Mouse (Mus musculus) embryonic facial prominence, embryonic 13.5 days (tissue): ENCODE data around the gene Elp4. TPM values are rescaled to one million over a fixed set of nuclear protein-coding genes. Genes with fewer than 3 reads are reported as not detected.

ENCODE experiments used
- ATAC-seq: fragments of 200-750 bp; cut with Nextera tagmentation; 2 replicates; pipeline ENCODE4 v1.8.0; 2017; ENCODE audit warnings: low read depth; ENCODE audit not compliant: insufficient number of reproducible peaks, insufficient read depth, low FRiP score, low TSS enrichment
- H3K27ac ChIP-seq: fragments of 300-500 bp; sonication (generic); 2 replicates; pipeline ENCODE4 v1.5.1; 2015; ENCODE audit warnings: moderate library complexity, mild to moderate bottlenecking, inconsistent platforms
- H3K27me3 ChIP-seq: fragments of 300-500 bp; sonication (generic); 2 replicates; pipeline ENCODE4 v1.6.1; 2015; ENCODE audit warnings: mild to moderate bottlenecking, inconsistent platforms
- H3K36me3 ChIP-seq: fragments of 300-500 bp; sonication (generic); 2 replicates; pipeline ENCODE4 v1.6.1; 2015; ENCODE audit warnings: mild to moderate bottlenecking, inconsistent platforms
- H3K4me1 ChIP-seq: fragments of 300-500 bp; sonication (generic); 2 replicates; pipeline ENCODE4 v1.6.1; 2015; ENCODE audit warnings: inconsistent platforms
- H3K4me2 ChIP-seq: fragments of 300-500 bp; sonication (generic); 2 replicates; pipeline ENCODE4 v1.6.1; 2015; ENCODE audit warnings: moderate library complexity, mild to moderate bottlenecking, inconsistent platforms
- H3K4me3 ChIP-seq: fragments of 300-500 bp; sonication (generic); 2 replicates; pipeline ENCODE4 v1.5.1; 2015; ENCODE audit warnings: mild to moderate bottlenecking, inconsistent platforms
- H3K9ac ChIP-seq: fragments of 300-500 bp; sonication (generic); 2 replicates; pipeline ENCODE4 v1.6.1; 2015; ENCODE audit warnings: mild to moderate bottlenecking, inconsistent platforms
- H3K9me3 ChIP-seq: fragments of 300-500 bp; sonication (generic); 2 replicates; pipeline ENCODE4 v1.6.1; 2016; ENCODE audit warnings: inconsistent platforms
- WGBS: fragments of 180-500 bp; shearing (Covaris S2); methylation state at CpG from one replicate; pipeline ENCODE4 v1.1.7; 2015; ENCODE audit warnings: mixed read lengths; 5-methylcytosine and 5-hydroxymethylcytosine counted together
- polyA plus RNA-seq: library from polyadenylated mRNA; unstranded; fragments of >200 nt; fragmentation: Nextera tagmentation; extraction: Ambion mirVana; gene quantifications from 2 replicates; pipeline ENCODE4 v1.2.1, GENCODE M21; 2015

Elp4 gene
- polyA plus RNA-seq, 1 experiment from 2014 or later = 38.9 TPM

DNA sequence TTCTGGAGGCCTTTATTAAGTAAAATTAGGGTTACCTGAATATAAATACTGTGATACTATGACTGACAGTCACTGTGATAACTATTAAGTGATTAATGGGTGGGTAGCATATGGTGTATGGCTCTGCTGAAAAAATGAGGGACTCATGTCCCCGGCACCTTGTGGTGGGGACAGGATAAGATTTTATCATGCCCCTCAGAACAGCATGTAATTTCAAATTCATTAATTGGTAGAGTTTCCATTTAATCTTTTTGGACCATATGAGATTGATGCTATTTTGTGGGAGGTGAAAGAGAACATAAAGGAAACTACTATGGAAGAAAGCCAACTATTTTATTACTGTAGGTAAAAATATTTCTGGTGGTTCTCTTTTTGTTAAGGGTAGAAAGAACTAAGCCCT is 31.0 kb downstream of the Elp4 start:
- no peak; the same call in 1 of the 2 replicates for ATAC-seq
- no peak overlapping the region for H3K4me3 ChIP-seq
- H3K9me3 ChIP-seq = no peaks in the 10 kb centered on the region
- 89% methylated on average over 1 of the region's 1 CpGs for WGBS
- no peaks in the 10 kb centered on the region for H3K4me1 ChIP-seq
- no peaks in the 10 kb centered on the region for H3K27me3 ChIP-seq
- H3K27ac ChIP-seq = no peak overlapping the region
- H3K4me2 ChIP-seq = no peak overlapping the region
- no peak overlapping the region for H3K9ac ChIP-seq
- H3K36me3 ChIP-seq = 0 out of 2 replicates have a peak, but pooled peaks cover 4% of the 10 kb centered on the region

DNA sequence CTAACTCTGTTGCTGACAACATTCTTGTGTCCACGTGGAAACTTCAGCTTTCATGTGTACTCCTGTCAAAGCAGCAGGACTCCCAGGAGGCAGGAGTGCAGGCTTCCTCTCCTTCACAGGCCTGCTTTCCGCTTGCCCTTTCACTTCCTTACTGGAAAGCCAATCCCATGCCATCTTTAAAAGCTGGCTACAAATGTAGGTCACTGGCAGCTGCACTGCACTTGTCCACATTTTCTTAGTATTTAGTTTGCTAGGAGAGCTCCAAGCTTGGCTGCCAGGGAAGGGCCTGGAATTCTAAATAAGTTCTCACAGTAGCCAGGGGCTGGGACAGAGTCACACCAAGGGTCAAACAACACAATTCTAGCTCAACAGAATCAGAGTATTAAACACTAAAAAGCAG is 49.6 kb downstream of the Elp4 start:
- WGBS = 37% methylated on average over 2 of the region's 2 CpGs
- H3K9me3 ChIP-seq = no peaks in the 10 kb centered on the region

DNA sequence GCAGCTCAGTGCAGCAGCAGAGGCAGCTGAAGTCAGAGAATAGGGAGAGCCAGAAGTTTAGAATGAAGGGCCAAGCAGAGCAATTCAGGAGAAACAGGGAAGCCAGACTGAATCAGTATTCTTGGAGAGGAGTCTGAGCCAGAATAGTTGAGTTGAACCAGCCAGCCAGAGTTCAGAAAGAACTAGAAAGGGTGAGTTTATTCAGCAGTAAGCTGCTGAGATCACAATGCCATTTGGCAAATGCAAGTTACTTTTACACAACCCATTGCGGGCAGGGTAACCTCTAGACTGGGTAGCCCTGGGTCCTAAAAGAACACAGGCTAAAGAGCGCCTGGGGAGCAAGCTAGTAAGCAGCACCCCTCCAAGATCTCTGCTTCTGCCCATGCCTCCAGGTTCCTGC is 51.4 kb downstream of the Elp4 start:
- Histone ChIP-seq H3K9me3 (no peaks in the 10 kb centered on the region), H3K27me3 (no peaks in the 10 kb centered on the region), H3K27ac (no peak overlapping the region), H3K4me1 (no peaks in the 10 kb centered on the region), H3K4me3 (no peak overlapping the region), H3K4me2 (no peak overlapping the region), H3K9ac (no peak overlapping the region), H3K36me3 (no peaks in the 10 kb centered on the region)
- ATAC-seq = no peak
- 94% methylated on average over 2 of the region's 2 CpGs for WGBS

More for the DNA sequence above, 49.6 kb downstream of the Elp4 start:
- Histone ChIP-seq H3K36me3 (no peaks in the 10 kb centered on the region), H3K27me3 (no peaks in the 10 kb centered on the region), H3K4me3 (no peak overlapping the region), H3K4me2 (no peak overlapping the region), H3K4me1 (no peaks in the 10 kb centered on the region), H3K9ac (no peak overlapping the region), H3K27ac (no peak overlapping the region)
- no peak for ATAC-seq

DNA sequence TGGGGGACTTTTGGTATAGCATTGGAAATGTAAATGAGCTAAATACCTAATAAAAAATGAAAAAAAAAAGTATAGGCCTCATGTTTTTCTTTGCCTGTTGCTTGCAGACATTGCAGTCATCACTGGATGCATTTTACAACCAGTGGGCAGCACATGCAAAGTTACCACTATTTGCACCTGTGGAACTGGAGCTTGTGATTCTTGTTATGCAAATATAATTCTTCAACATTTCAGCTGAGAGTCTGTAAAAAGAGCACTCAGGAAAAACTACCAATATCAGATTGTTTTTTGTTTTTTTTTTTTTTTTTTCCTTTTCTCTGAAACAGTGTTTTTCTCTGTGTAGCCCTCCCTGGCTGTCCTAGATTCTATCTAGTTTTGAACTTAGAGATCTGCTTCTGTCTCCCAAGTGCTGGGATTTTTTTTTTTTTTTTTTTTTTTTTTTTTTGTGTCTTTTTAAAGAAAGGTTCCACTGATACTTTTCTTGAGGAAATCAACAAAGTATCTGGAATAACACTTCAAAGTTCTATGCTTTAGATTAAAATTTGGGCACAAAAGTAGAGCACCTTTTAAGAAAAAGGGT is 52.6 kb downstream of the Elp4 start:
- Histone ChIP-seq H3K27ac (no peak overlapping the region), H3K9me3 (no peaks in the 10 kb centered on the region), H3K36me3 (no peaks in the 10 kb centered on the region), H3K4me1 (no peaks in the 10 kb centered on the region), H3K27me3 (no peaks in the 10 kb centered on the region), H3K4me2 (no peak overlapping the region), H3K9ac (no peak overlapping the region), H3K4me3 (no peak overlapping the region)
- ATAC-seq = no peak

DNA sequence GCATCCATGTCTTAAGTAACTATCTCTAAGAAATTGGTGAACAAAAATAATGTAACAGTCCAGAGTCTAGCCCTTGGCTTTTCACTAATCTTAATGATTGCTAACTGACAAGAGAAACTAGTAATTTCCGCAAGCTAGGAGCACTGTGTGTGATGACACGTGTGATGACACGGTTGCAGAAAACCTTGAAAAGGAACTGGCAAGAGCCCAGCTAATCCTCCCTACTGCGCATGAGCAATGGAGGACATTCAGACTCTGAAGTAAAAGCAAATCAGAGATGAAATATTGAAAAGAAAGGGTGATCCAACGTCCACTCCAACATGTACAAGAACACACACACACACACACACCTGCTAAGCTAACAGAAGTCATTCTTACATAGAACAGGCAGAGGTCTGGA is 61.2 kb downstream of the Elp4 start:
- Histone ChIP-seq H3K4me1 (no peaks in the 10 kb centered on the region), H3K9ac (no peak overlapping the region), H3K27ac (no peak overlapping the region), H3K36me3 (no peaks in the 10 kb centered on the region), H3K4me2 (no peak overlapping the region), H3K9me3 (no peaks in the 10 kb centered on the region), H3K4me3 (no peak overlapping the region), H3K27me3 (no peaks in the 10 kb centered on the region)
- 91% methylated on average over 5 of the region's 5 CpGs for WGBS
- ATAC-seq = no peak

DNA sequence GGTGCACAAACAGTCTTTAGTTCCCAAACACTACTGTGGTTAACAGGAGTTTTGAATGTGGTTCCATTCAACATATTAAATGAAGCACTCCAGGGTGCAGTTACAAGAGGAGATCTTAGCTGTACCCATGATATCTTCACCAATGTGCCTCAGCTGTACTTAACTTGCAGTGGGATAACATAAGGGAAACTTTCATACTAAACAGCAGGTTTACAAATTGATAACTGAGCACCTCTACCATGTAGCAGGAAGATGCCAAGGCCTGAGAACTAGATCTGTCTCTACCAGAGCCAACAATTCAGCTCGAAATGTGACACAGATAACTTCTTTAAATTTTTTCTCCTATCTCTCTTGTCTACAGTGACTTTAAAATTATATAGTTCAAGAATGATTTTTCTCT is 86.4 kb downstream of the Elp4 start:
- Histone ChIP-seq H3K9ac (no peak overlapping the region), H3K9me3 (no peaks in the 10 kb centered on the region), H3K4me2 (no peak overlapping the region), H3K4me1 (no peaks in the 10 kb centered on the region), H3K4me3 (no peak overlapping the region), H3K27me3 (no peaks in the 10 kb centered on the region), H3K27ac (no peak overlapping the region), H3K36me3 (no peaks in the 10 kb centered on the region)
- WGBS = 70% methylated on average over 1 of the region's 1 CpGs
- no peak for ATAC-seq

DNA sequence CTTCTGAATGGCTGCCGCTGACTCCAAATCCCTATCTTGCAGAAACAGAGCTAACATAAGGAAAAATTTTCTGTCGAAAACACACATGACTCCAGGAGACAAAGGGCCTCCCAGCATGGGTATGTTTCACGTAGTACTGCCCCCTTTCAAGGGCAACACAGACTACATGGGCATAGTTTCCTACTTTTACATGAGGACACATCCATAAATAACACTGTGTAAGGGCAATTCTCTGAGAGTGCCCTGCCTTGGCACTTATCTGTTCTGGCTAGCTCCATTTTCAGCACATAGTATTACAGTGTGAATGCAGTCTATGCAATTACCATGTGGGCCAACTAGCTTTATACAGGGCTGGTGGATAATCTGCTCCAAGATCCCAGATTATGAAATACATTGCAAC is 89.2 kb downstream of the Elp4 start:
- no peak overlapping the region for H3K4me2 ChIP-seq
- no peak overlapping the region for H3K9ac ChIP-seq
- WGBS = 77% methylated on average over 3 of the region's 3 CpGs
- H3K36me3 ChIP-seq = no peaks in the 10 kb centered on the region
- no peaks in the 10 kb centered on the region for H3K27me3 ChIP-seq
- ATAC-seq = no peak
- H3K4me1 ChIP-seq = no peaks in the 10 kb centered on the region
- H3K27ac ChIP-seq = no peak overlapping the region
- H3K4me3 ChIP-seq = no peak overlapping the region
- H3K9me3 ChIP-seq = no peaks in the 10 kb centered on the region

DNA sequence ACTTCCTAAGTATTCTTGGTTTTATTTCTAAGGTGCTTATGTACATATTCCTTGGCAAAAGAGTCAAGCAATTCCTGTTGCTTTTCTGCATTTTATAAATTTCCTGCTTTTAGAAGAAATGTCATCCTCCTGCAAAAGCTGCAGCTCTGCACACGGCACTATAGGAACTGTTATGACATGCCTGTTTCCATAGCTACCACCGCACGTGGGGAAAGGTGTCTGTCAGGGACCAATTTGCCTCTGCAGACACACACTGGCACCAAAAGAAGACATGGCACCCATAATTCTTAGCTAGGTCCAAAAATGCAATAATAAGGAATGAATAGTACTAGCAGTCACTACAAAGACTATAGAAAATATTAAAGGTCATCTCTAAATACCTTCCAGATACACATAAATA is 91.3 kb downstream of the Elp4 start:
- no peak overlapping the region for H3K27ac ChIP-seq
- no peaks in the 10 kb centered on the region for H3K36me3 ChIP-seq
- WGBS = 59% methylated on average over 3 of the region's 3 CpGs
- H3K9ac ChIP-seq = no peak overlapping the region
- H3K27me3 ChIP-seq = no peaks in the 10 kb centered on the region
- no peak overlapping the region for H3K4me2 ChIP-seq
- no peaks in the 10 kb centered on the region for H3K9me3 ChIP-seq
- H3K4me1 ChIP-seq = no peaks in the 10 kb centered on the region
- no peak overlapping the region for H3K4me3 ChIP-seq
- ATAC-seq = no peak

DNA sequence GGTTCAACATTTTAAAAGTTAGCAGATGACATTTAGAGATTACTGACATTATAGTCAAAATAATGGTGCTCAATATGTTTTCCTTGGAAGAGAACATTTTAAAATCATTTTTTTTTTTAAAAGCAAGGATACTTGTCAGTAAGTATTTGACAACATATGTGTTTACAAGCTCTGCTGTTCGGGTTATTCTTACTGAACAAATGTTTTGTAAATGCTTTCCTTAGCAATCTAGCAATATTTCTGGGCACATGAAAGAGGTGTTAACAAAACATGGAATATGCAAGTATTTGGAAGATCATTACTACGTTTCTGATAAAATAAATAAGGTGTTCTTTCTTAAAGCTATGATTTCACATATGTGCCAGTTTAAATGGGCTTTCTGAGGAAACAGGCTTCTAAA is 94.1 kb downstream of the Elp4 start:
- Histone ChIP-seq H3K9ac (no peak overlapping the region), H3K4me3 (no peak overlapping the region), H3K4me1 (no peaks in the 10 kb centered on the region), H3K36me3 (no peaks in the 10 kb centered on the region), H3K27me3 (no peaks in the 10 kb centered on the region), H3K27ac (no peak overlapping the region), H3K9me3 (no peaks in the 10 kb centered on the region), H3K4me2 (no peak overlapping the region)
- no peak for ATAC-seq
- 83% methylated on average over 2 of the region's 2 CpGs for WGBS

DNA sequence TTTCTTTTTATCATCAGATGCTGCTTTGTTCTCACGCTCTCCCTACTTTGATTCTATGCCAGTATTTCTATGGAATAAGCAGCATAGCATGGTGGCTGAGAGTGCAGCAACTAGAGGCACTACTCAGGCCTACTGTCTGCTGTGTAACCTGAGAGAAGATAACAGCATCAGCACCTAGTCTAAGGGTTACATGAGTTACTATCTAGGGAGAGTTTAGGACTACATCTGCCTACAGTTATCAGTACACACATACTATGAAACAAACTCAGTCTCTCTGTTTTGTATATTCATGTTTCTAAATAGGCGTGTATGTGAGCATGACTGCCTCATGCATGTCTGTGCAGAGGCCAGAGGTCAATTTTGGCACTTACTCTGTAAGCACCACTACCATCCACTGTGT is 97.8 kb downstream of the Elp4 start:
- no peaks in the 10 kb centered on the region for H3K9me3 ChIP-seq
- ATAC-seq = no peak
- no peak overlapping the region for H3K4me2 ChIP-seq
- H3K36me3 ChIP-seq = no peaks in the 10 kb centered on the region
- H3K4me3 ChIP-seq = no peak overlapping the region
- H3K4me1 ChIP-seq = no peaks in the 10 kb centered on the region
- no peaks in the 10 kb centered on the region for H3K27me3 ChIP-seq
- 88% methylated on average over 2 of the region's 2 CpGs for WGBS
- H3K9ac ChIP-seq = no peak overlapping the region
- H3K27ac ChIP-seq = no peak overlapping the region

DNA sequence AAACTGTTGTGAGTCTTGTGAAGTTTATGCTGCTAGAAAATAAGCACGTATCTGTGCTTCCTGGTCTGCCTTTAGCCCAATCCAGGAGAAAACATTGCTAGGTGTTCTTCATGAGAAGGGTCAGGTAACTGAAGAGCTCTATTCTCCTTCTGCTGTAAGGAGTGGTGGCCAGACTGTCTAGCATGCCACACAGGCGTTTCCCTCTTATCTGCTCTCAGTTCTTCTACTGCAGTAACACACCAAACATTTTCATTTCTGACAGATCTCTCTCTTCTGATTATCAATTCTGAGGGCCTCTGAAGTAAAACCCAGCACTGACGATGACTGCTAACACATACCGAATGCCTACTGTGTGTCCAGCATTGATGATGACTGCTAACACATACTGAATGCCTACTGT is 98.3 kb downstream of the Elp4 start:
- ATAC-seq = no peak
- Histone ChIP-seq H3K36me3 (no peaks in the 10 kb centered on the region), H3K9me3 (no peaks in the 10 kb centered on the region), H3K4me2 (no peak overlapping the region), H3K9ac (no peak overlapping the region), H3K4me3 (no peak overlapping the region), H3K27ac (no peak overlapping the region), H3K4me1 (no peaks in the 10 kb centered on the region), H3K27me3 (no peaks in the 10 kb centered on the region)
- WGBS = 93% methylated on average over 4 of the region's 4 CpGs

DNA sequence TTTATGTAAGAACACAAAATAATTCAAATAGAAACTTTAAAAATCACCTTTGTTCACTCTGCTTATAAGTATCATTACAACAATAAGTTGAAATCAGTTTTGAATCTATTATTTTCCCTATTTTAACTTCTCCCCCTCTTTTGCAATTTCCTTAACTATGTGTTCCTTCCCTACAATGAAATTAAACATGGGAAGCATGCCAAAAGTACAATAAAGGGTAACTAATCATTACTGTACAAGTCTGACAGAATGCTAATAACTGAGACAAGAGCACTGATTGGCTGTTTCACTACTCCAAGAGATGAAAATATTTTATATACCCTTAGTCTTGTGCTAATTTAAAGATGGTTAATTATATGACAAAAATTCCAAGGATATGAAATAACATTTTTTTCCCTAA is 99.2 kb downstream of the Elp4 start:
- no peak overlapping the region for H3K9ac ChIP-seq
- no peaks in the 10 kb centered on the region for H3K36me3 ChIP-seq
- no peaks in the 10 kb centered on the region for H3K27me3 ChIP-seq
- H3K9me3 ChIP-seq = no peaks in the 10 kb centered on the region
- no peak overlapping the region for H3K4me2 ChIP-seq
- no peak overlapping the region for H3K27ac ChIP-seq
- no peaks in the 10 kb centered on the region for H3K4me1 ChIP-seq
- H3K4me3 ChIP-seq = no peak overlapping the region
- no peak for ATAC-seq

DNA sequence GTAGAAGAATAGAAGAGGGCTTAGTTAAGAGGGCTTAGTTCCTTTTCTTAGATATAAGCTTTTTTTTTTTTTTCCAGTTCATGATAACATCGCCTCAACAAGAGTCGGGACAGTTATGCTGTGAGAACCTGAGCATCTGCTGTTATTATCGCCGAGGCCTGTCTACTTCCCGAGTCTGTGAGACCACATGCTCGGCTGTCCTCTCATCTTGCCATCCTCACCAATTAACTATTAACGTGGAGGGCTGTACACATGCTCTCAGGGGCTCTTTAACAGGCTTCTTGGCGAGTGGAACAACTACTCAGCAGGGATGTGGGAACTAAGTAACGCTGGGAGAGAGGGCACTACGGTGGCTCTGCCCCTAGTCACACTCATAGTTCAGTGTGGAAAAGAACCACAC is 99.9 kb downstream of the Elp4 start:
- Histone ChIP-seq H3K9me3 (no peaks in the 10 kb centered on the region), H3K27me3 (no peaks in the 10 kb centered on the region), H3K9ac (no peak overlapping the region), H3K36me3 (no peaks in the 10 kb centered on the region), H3K4me2 (no peak overlapping the region), H3K27ac (no peak overlapping the region), H3K4me3 (no peak overlapping the region), H3K4me1 (no peaks in the 10 kb centered on the region)
- 53% methylated on average over 10 of the region's 10 CpGs for WGBS
- no peak for ATAC-seq
